Mouse (Mus musculus): Measurements from ENCODE around the gene Fcho1. TPM values are rescaled to one million over a fixed set of nuclear protein-coding genes. Genes with fewer than 3 reads are reported as not detected.
A peak's percentile ranks its signal among the peaks of the same experiment; 100 is the strongest.

Gene Fcho1
- total RNA-seq, 1 experiment = 21.9 TPM

DNA sequence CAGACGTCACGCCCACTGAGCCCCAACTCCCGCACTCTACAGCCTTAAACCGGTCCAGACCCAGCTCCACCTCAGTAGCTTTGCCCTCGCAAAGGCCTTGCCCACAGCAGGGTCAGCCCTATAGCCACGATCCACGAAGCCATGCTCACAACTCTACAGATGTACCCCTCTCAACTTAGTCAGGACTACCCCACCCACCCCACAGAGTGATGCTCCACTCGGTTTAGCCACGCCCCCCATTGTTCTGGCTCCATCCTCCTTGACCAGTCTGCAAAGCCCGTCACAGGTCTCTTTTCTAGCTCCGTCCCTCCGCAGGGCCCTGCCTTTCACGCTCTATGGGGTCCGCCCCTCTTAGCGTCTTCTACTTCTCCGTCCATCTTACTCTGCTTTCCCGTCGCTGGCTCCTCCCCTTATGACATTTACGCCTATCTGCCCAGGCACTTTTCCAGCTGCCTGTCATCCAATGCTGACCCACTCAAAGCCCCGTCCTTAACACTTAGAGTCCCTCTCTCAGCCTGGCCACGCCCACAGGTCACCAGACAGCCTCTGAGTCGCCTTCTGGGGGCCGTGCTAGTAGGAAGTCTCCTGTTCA, 39.3 kb downstream of the Fcho1 start:
- in situ Hi-C loops (cut with MboI; ENCODE audit: low sequenced_read_pairs in 2 of 2, unreplicated experiment in 2 of 2) = no loop called here
- Histone ChIP-seq H3K4me1 (ENCODE audit: control insufficient read depth in 2 of 2, insufficient read depth in 2 of 2, low read length in 2 of 2, poor library complexity in 1 of 2) (peaks cover 0 to 41% of the 10 kb centered on the region in 2 experiments; a peak in 2 of 4 replicates), H3K9ac (ENCODE audit: insufficient read depth, low read depth, low read length, poor library complexity, severe bottlenecking) (no peak overlapping the region; the same call in 1 of the 2 replicates), H3K9me3 (ENCODE audit: control insufficient read depth, insufficient read depth, low read depth, low read length) (no peaks in the 10 kb centered on the region), H3K4me3 (ENCODE audit: insufficient read depth in 1 of 2, low read depth in 1 of 2, low read length in 2 of 2, poor library complexity in 1 of 2, severe bottlenecking in 1 of 2) (peak overlapping the region; percentile 58 to 60; a peak in 3 of 4 replicates), H3K27ac (ENCODE audit: insufficient read depth, low read depth, low read length, poor library complexity, severe bottlenecking) (no peak overlapping the region), H3K36me3 (ENCODE audit: control insufficient read depth, insufficient read depth, low read length, poor library complexity, severe bottlenecking) (peaks cover 9% of the 10 kb centered on the region; the same call in 1 of the 2 replicates)
- DNase-seq (ENCODE audit: low read depth, low spot score) = no peak
- TF ChIP-seq HCFC1 (IDR thresholded peaks at IDR 0.05; ENCODE audit: borderline replicate concordance, insufficient read depth, low read length) (no peak), MAFK (IDR thresholded peaks at IDR 0.05; ENCODE audit: insufficient read depth, low read depth, low read length) (no peak), ZC3H11A (IDR thresholded peaks at IDR 0.05; ENCODE audit: borderline replicate concordance, low read depth, low read length) (no peak), ZNF384 (IDR thresholded peaks at IDR 0.05; ENCODE audit: low read depth, low read length) (no peak), CHD2 (IDR thresholded peaks at IDR 0.05; ENCODE audit: low read depth, low read length) (no peak)

DNA sequence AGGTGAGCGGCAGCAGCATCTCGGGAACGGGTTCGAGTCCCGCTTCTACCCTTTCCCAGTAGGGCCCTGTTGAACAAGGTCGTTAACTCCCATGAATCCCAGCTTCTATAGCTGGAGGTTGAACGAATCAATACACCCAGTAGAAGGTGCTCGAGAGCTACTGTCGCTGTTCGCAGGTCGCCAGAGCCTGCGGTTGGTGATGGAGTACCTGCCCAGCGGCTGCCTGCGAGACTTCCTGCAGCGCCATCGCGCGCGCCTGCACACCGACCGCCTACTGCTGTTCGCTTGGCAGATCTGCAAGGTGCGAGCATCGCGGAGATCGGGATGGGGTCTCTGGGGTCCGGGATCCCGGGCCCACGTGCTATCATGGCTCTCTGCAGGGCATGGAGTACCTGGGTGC, 39.9 kb downstream of the Fcho1 start:
- Histone ChIP-seq H3K27ac (ENCODE audit: insufficient read depth, low read depth, low read length, poor library complexity, severe bottlenecking) (no peak overlapping the region), H3K4me1 (ENCODE audit: control insufficient read depth in 2 of 2, insufficient read depth in 2 of 2, low read length in 2 of 2, poor library complexity in 1 of 2) (peaks cover 0 to 43% of the 10 kb centered on the region in 2 experiments; a peak in 2 of 4 replicates), H3K36me3 (ENCODE audit: control insufficient read depth, insufficient read depth, low read length, poor library complexity, severe bottlenecking) (peaks cover 12% of the 10 kb centered on the region), H3K9me3 (ENCODE audit: control insufficient read depth, insufficient read depth, low read depth, low read length) (no peaks in the 10 kb centered on the region), H3K9ac (ENCODE audit: insufficient read depth, low read depth, low read length, poor library complexity, severe bottlenecking) (peak overlapping the region; percentile 38), H3K4me3 (ENCODE audit: insufficient read depth in 1 of 2, low read depth in 1 of 2, low read length in 2 of 2, poor library complexity in 1 of 2, severe bottlenecking in 1 of 2) (peak overlapping the region; percentile 58 to 60)
- in situ Hi-C loops (cut with MboI; ENCODE audit: low sequenced_read_pairs in 2 of 2, unreplicated experiment in 2 of 2) = no loop called here
- no peak for DNase-seq (ENCODE audit: low read depth, low spot score)
- TF ChIP-seq ZNF384 (IDR thresholded peaks at IDR 0.05; ENCODE audit: low read depth, low read length) (no peak), HCFC1 (IDR thresholded peaks at IDR 0.05; ENCODE audit: borderline replicate concordance, insufficient read depth, low read length) (peak; percentile 29; the same call in 1 of the 2 replicates), MAFK (IDR thresholded peaks at IDR 0.05; ENCODE audit: insufficient read depth, low read depth, low read length) (no peak), CHD2 (IDR thresholded peaks at IDR 0.05; ENCODE audit: low read depth, low read length) (no peak), ZC3H11A (IDR thresholded peaks at IDR 0.05; ENCODE audit: borderline replicate concordance, low read depth, low read length) (no peak)

- no peak overlapping the region for H3K9ac ChIP-seq (ENCODE audit: insufficient read depth, low read depth, low read length, poor library complexity, severe bottlenecking)
Observed at GRCm38 (mm10) chr8:71684701-71685100, 40.8 kb downstream of the Fcho1 start.

GRCm38 (mm10) chr8:71682832-71683231, 42.7 kb downstream of the Fcho1 start:
- in situ Hi-C loops (cut with MboI; ENCODE audit: low sequenced_read_pairs in 2 of 2, unreplicated experiment in 2 of 2) = no loop called here
- peaks cover 12% of the 10 kb centered on the region for H3K36me3 ChIP-seq (ENCODE audit: control insufficient read depth, insufficient read depth, low read length, poor library complexity, severe bottlenecking)
- no peak for DNase-seq (ENCODE audit: low read depth, low spot score)
- TF ChIP-seq ZNF384 (IDR thresholded peaks at IDR 0.05; ENCODE audit: low read depth, low read length) (no peak), MAFK (IDR thresholded peaks at IDR 0.05; ENCODE audit: insufficient read depth, low read depth, low read length) (no peak), HCFC1 (IDR thresholded peaks at IDR 0.05; ENCODE audit: borderline replicate concordance, insufficient read depth, low read length) (no peak), CHD2 (IDR thresholded peaks at IDR 0.05; ENCODE audit: low read depth, low read length) (no peak), ZC3H11A (IDR thresholded peaks at IDR 0.05; ENCODE audit: borderline replicate concordance, low read depth, low read length) (no peak)
- no peak overlapping the region for H3K4me3 ChIP-seq (ENCODE audit: insufficient read depth in 1 of 2, low read depth in 1 of 2, low read length in 2 of 2, poor library complexity in 1 of 2, severe bottlenecking in 1 of 2)
- no peak overlapping the region for H3K27ac ChIP-seq (ENCODE audit: insufficient read depth, low read depth, low read length, poor library complexity, severe bottlenecking)
- H3K9me3 ChIP-seq (ENCODE audit: control insufficient read depth, insufficient read depth, low read depth, low read length) = no peaks in the 10 kb centered on the region
- H3K4me1 ChIP-seq (ENCODE audit: control insufficient read depth in 2 of 2, insufficient read depth in 2 of 2, low read length in 2 of 2, poor library complexity in 1 of 2) = peaks cover 0 to 38% of the 10 kb centered on the region in 2 experiments; a peak in 2 of 4 replicates
- H3K9ac ChIP-seq (ENCODE audit: insufficient read depth, low read depth, low read length, poor library complexity, severe bottlenecking) = no peak overlapping the region

More at GRCm38 (mm10) chr8:71684701-71685100, 40.8 kb downstream of the Fcho1 start:
- in situ Hi-C loops (cut with MboI; ENCODE audit: low sequenced_read_pairs in 2 of 2, unreplicated experiment in 2 of 2) = no loop called here
- no peak for TF ChIP-seq HCFC1 (IDR thresholded peaks at IDR 0.05; ENCODE audit: borderline replicate concordance, insufficient read depth, low read length)
- Histone ChIP-seq H3K27ac (ENCODE audit: insufficient read depth, low read depth, low read length, poor library complexity, severe bottlenecking) (no peak overlapping the region), H3K36me3 (ENCODE audit: control insufficient read depth, insufficient read depth, low read length, poor library complexity, severe bottlenecking) (peaks cover 12% of the 10 kb centered on the region), H3K9me3 (ENCODE audit: control insufficient read depth, insufficient read depth, low read depth, low read length) (no peaks in the 10 kb centered on the region), H3K4me3 (ENCODE audit: insufficient read depth in 1 of 2, low read depth in 1 of 2, low read length in 2 of 2, poor library complexity in 1 of 2, severe bottlenecking in 1 of 2) (no peak overlapping the region), H3K4me1 (ENCODE audit: control insufficient read depth in 2 of 2, insufficient read depth in 2 of 2, low read length in 2 of 2, poor library complexity in 1 of 2) (peaks cover 0 to 44% of the 10 kb centered on the region in 2 experiments; a peak in 2 of 4 replicates)
- DNase-seq (ENCODE audit: low read depth, low spot score) = no peak

Data from ES-E14 (cell line).